Mouse (Mus musculus): ENCODE results near the gene Trip10. TPM values are rescaled to one million over a fixed set of nuclear protein-coding genes. Genes with fewer than 3 reads are reported as not detected.

Trip10 gene
- total and polyA plus RNA-seq, 3 experiments, result 21.5 to 40.0 (median 22.9) TPM

DNA sequence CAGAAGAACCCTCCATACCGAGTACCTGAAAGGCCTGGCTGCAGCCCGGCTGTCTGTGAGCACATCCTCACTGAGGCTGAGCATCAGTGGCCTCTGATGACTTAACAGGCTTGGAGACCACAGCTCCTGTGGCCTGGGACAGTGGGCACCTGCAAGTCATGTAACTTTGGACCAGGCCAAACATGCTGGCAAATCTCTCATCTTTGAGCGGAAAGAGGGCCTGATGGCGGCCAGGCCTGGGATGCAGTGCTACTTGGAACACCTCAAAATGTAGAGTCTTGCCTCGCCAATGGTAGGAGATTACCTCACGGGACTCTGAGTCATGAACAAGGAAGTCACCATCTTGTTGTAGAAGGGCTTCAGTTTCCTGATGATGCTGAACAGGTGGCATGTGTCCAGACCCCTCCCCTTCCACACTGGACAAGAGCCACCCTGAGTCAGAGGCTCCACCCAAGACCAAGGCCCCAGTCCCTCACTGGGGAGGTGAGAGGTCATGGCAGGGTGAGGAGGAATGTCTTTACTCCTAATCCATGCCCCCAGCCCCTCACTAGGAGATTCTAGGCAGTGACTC is 18.4 kb downstream of the Trip10 start:
- H3K79me2 ChIP-seq (replicated peaks; ENCODE audit: control insufficient read depth, extremely low read depth, insufficient read depth, poor library complexity, severe bottlenecking), result no peaks in the 10 kb centered on the region
- in situ Hi-C loops (cut with MboI; ENCODE audit: low pct_ligation_motif_present, low pct_unique_long_range_greater_than_20kb, low sequenced_read_pairs), result no loop called here
- no peak for DNase-seq (ENCODE audit: extremely low read depth)
- no peak overlapping the region for H3K27ac ChIP-seq (ENCODE audit: insufficient read depth, low read depth)
- H3K4me2 ChIP-seq (ENCODE audit: insufficient read depth, low read depth, poor library complexity, severe bottlenecking), result no peak overlapping the region
- H3K9me3 ChIP-seq (replicated peaks; ENCODE audit: low read length), result no peaks in the 10 kb centered on the region
- peaks cover 0 to 10% of the 10 kb centered on the region in 2 experiments; a peak in 2 of 4 replicates for H3K4me1 ChIP-seq (ENCODE audit: control insufficient read depth in 1 of 2, insufficient read depth in 2 of 2)
- TF ChIP-seq E2F4 (IDR thresholded peaks at IDR 0.05; ENCODE audit: insufficient replicate concordance, low read depth, low read length) (no peak), MXI1 (IDR thresholded peaks at IDR 0.05; ENCODE audit: low read depth, low read length) (no peak), PAX5 (IDR thresholded peaks at IDR 0.05; ENCODE audit: low read length) (no peak)
- peaks cover 4 to 28% of the 10 kb centered on the region in 2 experiments for H3K36me3 ChIP-seq (replicated peaks in 1 of 2; ENCODE audit: control insufficient read depth in 1 of 2, insufficient read depth in 1 of 2, low read length in 1 of 2)
- H3K9ac ChIP-seq (ENCODE audit: insufficient read depth, low read depth), result no peak overlapping the region
- no peaks in the 10 kb centered on the region for H3K27me3 ChIP-seq (replicated peaks)
- dilution Hi-C loops (cut with MboI; ENCODE audit: extremely low pct_ligation_motif_present, extremely low pct_unique_long_range_greater_than_20kb, low sequenced_read_pairs), result no loop called here
- no peak overlapping the region for H3K4me3 ChIP-seq (replicated peaks in 1 of 3; ENCODE audit: low read depth in 2 of 3, low read length in 2 of 3, poor library complexity in 1 of 3)

- H3K4me2 ChIP-seq (ENCODE audit: insufficient read depth, low read depth, poor library complexity, severe bottlenecking), result no peak overlapping the region
- TF ChIP-seq ZMIZ1 (IDR thresholded peaks at IDR 0.05; ENCODE audit: low read depth, low read length), result no peak
- TF ChIP-seq GABPA (IDR thresholded peaks at IDR 0.05; ENCODE audit: insufficient replicate concordance, low read depth, low read length), result no peak
- no peak for TF ChIP-seq MEF2A (IDR thresholded peaks at IDR 0.05; ENCODE audit: borderline replicate concordance, low read depth, low read length)
- no peak for DNase-seq (ENCODE audit: extremely low read depth)
- H3K36me3 ChIP-seq (replicated peaks in 1 of 2; ENCODE audit: control insufficient read depth in 1 of 2, insufficient read depth in 1 of 2, low read length in 1 of 2), result no peaks in the 10 kb centered on the region
- H3K9me3 ChIP-seq (replicated peaks; ENCODE audit: low read length), result no peaks in the 10 kb centered on the region
- in situ Hi-C loops (cut with MboI; ENCODE audit: low pct_ligation_motif_present, low pct_unique_long_range_greater_than_20kb, low sequenced_read_pairs) (no loop called here), dilution Hi-C loops (cut with MboI; ENCODE audit: extremely low pct_ligation_motif_present, extremely low pct_unique_long_range_greater_than_20kb, low sequenced_read_pairs) (no loop called here)
- peaks cover 3% of the 10 kb centered on the region for H3K27me3 ChIP-seq (replicated peaks)
- H3K4me1 ChIP-seq (ENCODE audit: control insufficient read depth in 1 of 2, insufficient read depth in 2 of 2), result peaks cover 0 to 24% of the 10 kb centered on the region in 2 experiments; a peak in 2 of 4 replicates
- H3K4me3 ChIP-seq (replicated peaks in 1 of 3; ENCODE audit: low read depth in 2 of 3, low read length in 2 of 3, poor library complexity in 1 of 3), result no peak overlapping the region
- no peaks in the 10 kb centered on the region for H3K79me2 ChIP-seq (replicated peaks; ENCODE audit: control insufficient read depth, extremely low read depth, insufficient read depth, poor library complexity, severe bottlenecking)
- H3K9ac ChIP-seq (ENCODE audit: insufficient read depth, low read depth), result no peak overlapping the region
- no peak overlapping the region for H3K27ac ChIP-seq (ENCODE audit: insufficient read depth, low read depth)
Measured at GRCm38 (mm10) chr17:57271301-57271700, 22.0 kb downstream of the Trip10 start.

DNA sequence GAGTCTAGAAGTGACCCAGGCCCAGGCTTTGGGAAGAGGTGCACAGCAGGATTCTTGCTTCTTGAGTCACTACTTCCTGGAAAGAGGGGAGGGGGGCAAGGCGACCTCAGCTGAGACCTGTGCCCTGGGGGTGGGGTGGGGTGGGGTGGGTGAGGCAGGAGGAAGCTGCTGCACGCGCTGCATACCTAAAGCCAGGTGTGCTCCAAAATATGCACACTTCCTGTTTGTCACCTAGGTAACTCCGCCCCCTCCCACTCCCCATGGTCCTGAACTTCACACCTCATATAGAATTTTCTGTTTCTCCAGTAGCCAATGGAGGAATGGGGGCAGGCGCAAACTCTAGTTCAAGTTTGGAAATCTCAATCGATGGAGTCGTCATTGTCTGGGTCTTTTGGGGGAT is 24.6 kb downstream of the Trip10 start:
- dilution Hi-C loops (cut with MboI; ENCODE audit: extremely low pct_ligation_motif_present, extremely low pct_unique_long_range_greater_than_20kb, low sequenced_read_pairs), result no loop called here
- H3K36me3 ChIP-seq (replicated peaks in 1 of 2; ENCODE audit: control insufficient read depth in 1 of 2, insufficient read depth in 1 of 2, low read length in 1 of 2), result no peaks in the 10 kb centered on the region
- peaks cover 3% of the 10 kb centered on the region for H3K27me3 ChIP-seq (replicated peaks)
- TF ChIP-seq TBP (conservative IDR thresholded peaks at IDR 0.05; ENCODE audit: low read depth, low read length) (no peak), JUND (conservative IDR thresholded peaks at IDR 0.05; ENCODE audit: low read depth, low read length) (no peak), MYC (IDR thresholded peaks at IDR 0.05; ENCODE audit: low read depth, low read length) (no peak), CHD1 (IDR thresholded peaks at IDR 0.05; ENCODE audit: low read depth, low read length) (no peak), MAZ (IDR thresholded peaks at IDR 0.05; ENCODE audit: low read depth, low read length) (no peak), E2F4 (IDR thresholded peaks at IDR 0.05; ENCODE audit: insufficient replicate concordance, low read depth, low read length) (no peak), NRF1 (IDR thresholded peaks at IDR 0.05; ENCODE audit: low read depth, low read length) (no peak)
- H3K79me2 ChIP-seq (replicated peaks; ENCODE audit: control insufficient read depth, extremely low read depth, insufficient read depth, poor library complexity, severe bottlenecking), result no peaks in the 10 kb centered on the region
- DNase-seq (ENCODE audit: extremely low read depth), result no peak
- no peaks in the 10 kb centered on the region for H3K9me3 ChIP-seq (replicated peaks; ENCODE audit: low read length)
- no peak overlapping the region for H3K4me2 ChIP-seq (ENCODE audit: insufficient read depth, low read depth, poor library complexity, severe bottlenecking)
- no peak overlapping the region for H3K4me3 ChIP-seq (replicated peaks in 1 of 3; ENCODE audit: low read depth in 2 of 3, low read length in 2 of 3, poor library complexity in 1 of 3)
- H3K4me1 ChIP-seq (ENCODE audit: control insufficient read depth in 1 of 2, insufficient read depth in 2 of 2), result peaks cover 11 to 32% of the 10 kb centered on the region in 2 experiments; a peak in 3 of 4 replicates
- H3K9ac ChIP-seq (ENCODE audit: insufficient read depth, low read depth), result no peak overlapping the region
- no peak overlapping the region for H3K27ac ChIP-seq (ENCODE audit: insufficient read depth, low read depth)
- in situ Hi-C loops (cut with MboI; ENCODE audit: low pct_ligation_motif_present, low pct_unique_long_range_greater_than_20kb, low sequenced_read_pairs), result no loop called here
